Mouse (Mus musculus) testis, adult 2 months (tissue): ENCODE data around the gene Atg2b.

Experiments
- CTCF ChIP-seq: fragments of 200-500 bp; IDR thresholded peaks from 2 replicates; pipeline ENCODE4 v1.5.1; 2012; ENCODE audit warnings: low read depth, mild to moderate bottlenecking, inconsistent platforms, low read length, moderate library complexity; ENCODE audit not compliant: control insufficient read depth, insufficient read depth, insufficient replicate concordance
- POLR2A ChIP-seq: fragments of 200-500 bp; IDR thresholded peaks from 2 replicates; pipeline ENCODE4 v1.6.1; 2012; ENCODE audit warnings: low read depth, mild to moderate bottlenecking, inconsistent platforms, low read length, moderate library complexity; ENCODE audit not compliant: control insufficient read depth

DNA sequence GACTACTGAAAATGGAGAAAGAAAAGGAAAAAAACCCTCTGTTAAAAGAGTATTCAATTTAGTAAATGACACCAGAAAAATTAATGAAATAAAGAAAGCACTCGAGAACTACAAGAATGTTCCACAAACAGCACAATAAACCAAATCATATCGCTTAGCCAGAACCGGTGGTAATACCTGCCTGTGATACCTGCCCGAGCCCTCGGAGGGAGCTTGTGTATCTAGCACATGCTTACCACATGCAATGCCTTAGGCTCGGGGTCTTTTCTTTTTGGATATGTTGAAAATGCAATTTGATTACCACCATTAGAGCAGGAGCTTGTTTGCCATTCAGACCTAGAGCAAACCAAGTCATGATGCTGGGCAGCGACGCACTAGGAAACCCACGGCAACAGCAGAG lies 48.5 kb downstream of the Atg2b start:
- TF ChIP-seq CTCF (no peak), POLR2A (no peak)
